Mouse (Mus musculus): ENCODE measurements at regions not wholly inside any gene's neighbourhood (a gene's known extent, or its start where the extent isn't known, plus 50 kb on each side); places are given as distances from the start of the nearest gene placed in this dataset.

GRCm38 (mm10) chr16:78685160-78685559 is 108.7 kb upstream of the D16Ertd472e start:
- H3K4me3 ChIP-seq (ENCODE audit: insufficient read depth, low read depth, low read length), result no peak overlapping the region
- TF ChIP-seq POLR2A (IDR thresholded peaks at IDR 0.05; ENCODE audit: low read depth, low read length) (no peak), CTCF (conservative IDR thresholded peaks at IDR 0.05; ENCODE audit: insufficient read depth, insufficient read length, low read depth, low read length) (no peak)
- WGBS, result 27% methylated on average over 1 of the region's 1 CpGs
- H3K27ac ChIP-seq (ENCODE audit: insufficient read depth, low read depth, low read length), result no peak overlapping the region
- H3K36me3 ChIP-seq (ENCODE audit: control insufficient read depth, insufficient read depth, low read length), result no peaks in the 10 kb centered on the region
- no peak for DNase-seq
- no peaks in the 10 kb centered on the region for H3K4me1 ChIP-seq (ENCODE audit: control insufficient read depth, insufficient read depth, low read length)
- H3K27me3 ChIP-seq (replicated peaks; ENCODE audit: control insufficient read depth, insufficient read depth, low read length), result no peaks in the 10 kb centered on the region

GRCm38 (mm10) chr16:78684031-78684430 is 107.5 kb upstream of the D16Ertd472e start:
- Histone ChIP-seq H3K4me1 (ENCODE audit: control insufficient read depth, insufficient read depth, low read length) (no peaks in the 10 kb centered on the region), H3K4me3 (ENCODE audit: insufficient read depth, low read depth, low read length) (no peak overlapping the region), H3K27ac (ENCODE audit: insufficient read depth, low read depth, low read length) (no peak overlapping the region), H3K36me3 (ENCODE audit: control insufficient read depth, insufficient read depth, low read length) (no peaks in the 10 kb centered on the region), H3K27me3 (replicated peaks; ENCODE audit: control insufficient read depth, insufficient read depth, low read length) (no peaks in the 10 kb centered on the region)
- DNase-seq, result no peak
- WGBS, result 86% methylated on average over 8 of the region's 8 CpGs
- TF ChIP-seq POLR2A (IDR thresholded peaks at IDR 0.05; ENCODE audit: low read depth, low read length) (no peak), CTCF (conservative IDR thresholded peaks at IDR 0.05; ENCODE audit: insufficient read depth, insufficient read length, low read depth, low read length) (no peak)

GRCm38 (mm10) chr16:78661126-78661525 is 84.6 kb upstream of the D16Ertd472e start:
- Histone ChIP-seq H3K27ac (ENCODE audit: insufficient read depth, low read depth, low read length) (no peak overlapping the region), H3K27me3 (replicated peaks; ENCODE audit: control insufficient read depth, insufficient read depth, low read length) (no peaks in the 10 kb centered on the region), H3K4me3 (ENCODE audit: insufficient read depth, low read depth, low read length) (no peak overlapping the region), H3K4me1 (ENCODE audit: control insufficient read depth, insufficient read depth, low read length) (no peaks in the 10 kb centered on the region), H3K36me3 (ENCODE audit: control insufficient read depth, insufficient read depth, low read length) (no peaks in the 10 kb centered on the region)
- no peak for DNase-seq
- 65% methylated on average over 7 of the region's 7 CpGs for WGBS
- no peak for TF ChIP-seq POLR2A (IDR thresholded peaks at IDR 0.05; ENCODE audit: low read depth, low read length)
- TF ChIP-seq CTCF (conservative IDR thresholded peaks at IDR 0.05; ENCODE audit: insufficient read depth, insufficient read length, low read depth, low read length), result no peak

GRCm38 (mm10) chr16:78644710-78645109 is 68.2 kb upstream of the D16Ertd472e start:
- Histone ChIP-seq H3K4me1 (ENCODE audit: control insufficient read depth, insufficient read depth, low read length) (no peaks in the 10 kb centered on the region), H3K36me3 (ENCODE audit: control insufficient read depth, insufficient read depth, low read length) (no peaks in the 10 kb centered on the region), H3K27ac (ENCODE audit: insufficient read depth, low read depth, low read length) (no peak overlapping the region), H3K27me3 (replicated peaks; ENCODE audit: control insufficient read depth, insufficient read depth, low read length) (no peaks in the 10 kb centered on the region), H3K4me3 (ENCODE audit: insufficient read depth, low read depth, low read length) (no peak overlapping the region)
- no peak for DNase-seq
- no peak for TF ChIP-seq POLR2A (IDR thresholded peaks at IDR 0.05; ENCODE audit: low read depth, low read length)
- 0 out of 2 replicates have a peak, but pooled peaks have one; percentile 17 for TF ChIP-seq CTCF (conservative IDR thresholded peaks at IDR 0.05; ENCODE audit: insufficient read depth, insufficient read length, low read depth, low read length)
- 3% methylated on average over 1 of the region's 1 CpGs for WGBS

- H3K4me1 ChIP-seq (ENCODE audit: control insufficient read depth, insufficient read depth, low read length), result no peaks in the 10 kb centered on the region
- no peak overlapping the region for H3K4me3 ChIP-seq (ENCODE audit: insufficient read depth, low read depth, low read length)
- DNase-seq, result no peak
- WGBS, result 74% methylated on average over 5 of the region's 5 CpGs
- H3K36me3 ChIP-seq (ENCODE audit: control insufficient read depth, insufficient read depth, low read length), result no peaks in the 10 kb centered on the region
- no peak overlapping the region for H3K27ac ChIP-seq (ENCODE audit: insufficient read depth, low read depth, low read length)
- H3K27me3 ChIP-seq (replicated peaks; ENCODE audit: control insufficient read depth, insufficient read depth, low read length), result no peaks in the 10 kb centered on the region
- TF ChIP-seq CTCF (conservative IDR thresholded peaks at IDR 0.05; ENCODE audit: insufficient read depth, insufficient read length, low read depth, low read length), result no peak
- TF ChIP-seq POLR2A (IDR thresholded peaks at IDR 0.05; ENCODE audit: low read depth, low read length), result no peak
These were observed 65.2 kb upstream of the D16Ertd472e start for GRCm38 (mm10) chr16:78641717-78642116.

- Histone ChIP-seq H3K27ac (ENCODE audit: insufficient read depth, low read depth, low read length) (no peak overlapping the region), H3K27me3 (replicated peaks; ENCODE audit: control insufficient read depth, insufficient read depth, low read length) (no peaks in the 10 kb centered on the region), H3K4me3 (ENCODE audit: insufficient read depth, low read depth, low read length) (no peak overlapping the region), H3K4me1 (ENCODE audit: control insufficient read depth, insufficient read depth, low read length) (no peaks in the 10 kb centered on the region), H3K36me3 (ENCODE audit: control insufficient read depth, insufficient read depth, low read length) (no peaks in the 10 kb centered on the region)
- no peak for DNase-seq
- TF ChIP-seq POLR2A (IDR thresholded peaks at IDR 0.05; ENCODE audit: low read depth, low read length), result no peak
- no peak for TF ChIP-seq CTCF (conservative IDR thresholded peaks at IDR 0.05; ENCODE audit: insufficient read depth, insufficient read length, low read depth, low read length)
- 82% methylated on average over 3 of the region's 3 CpGs for WGBS
These were observed 64.7 kb upstream of the D16Ertd472e start for GRCm38 (mm10) chr16:78641205-78641604.

GRCm38 (mm10) chr16:78637452-78637851 is 60.9 kb upstream of the D16Ertd472e start:
- no peaks in the 10 kb centered on the region for H3K4me1 ChIP-seq (ENCODE audit: control insufficient read depth, insufficient read depth, low read length)
- H3K27ac ChIP-seq (ENCODE audit: insufficient read depth, low read depth, low read length), result no peak overlapping the region
- 88% methylated on average over 6 of the region's 6 CpGs for WGBS
- no peaks in the 10 kb centered on the region for H3K36me3 ChIP-seq (ENCODE audit: control insufficient read depth, insufficient read depth, low read length)
- DNase-seq, result no peak
- H3K4me3 ChIP-seq (ENCODE audit: insufficient read depth, low read depth, low read length), result no peak overlapping the region
- TF ChIP-seq CTCF (conservative IDR thresholded peaks at IDR 0.05; ENCODE audit: insufficient read depth, insufficient read length, low read depth, low read length) (no peak), POLR2A (IDR thresholded peaks at IDR 0.05; ENCODE audit: low read depth, low read length) (no peak)
- H3K27me3 ChIP-seq (replicated peaks; ENCODE audit: control insufficient read depth, insufficient read depth, low read length), result no peaks in the 10 kb centered on the region

- Histone ChIP-seq H3K36me3 (ENCODE audit: control insufficient read depth, insufficient read depth, low read length) (no peaks in the 10 kb centered on the region), H3K27ac (ENCODE audit: insufficient read depth, low read depth, low read length) (no peak overlapping the region), H3K4me3 (ENCODE audit: insufficient read depth, low read depth, low read length) (no peak overlapping the region), H3K27me3 (replicated peaks; ENCODE audit: control insufficient read depth, insufficient read depth, low read length) (no peaks in the 10 kb centered on the region), H3K4me1 (ENCODE audit: control insufficient read depth, insufficient read depth, low read length) (no peaks in the 10 kb centered on the region)
- peak; percentile 11 for DNase-seq
- 37% methylated on average over 5 of the region's 5 CpGs for WGBS
- TF ChIP-seq CTCF (conservative IDR thresholded peaks at IDR 0.05; ENCODE audit: insufficient read depth, insufficient read length, low read depth, low read length), result peak; percentile 52
- TF ChIP-seq POLR2A (IDR thresholded peaks at IDR 0.05; ENCODE audit: low read depth, low read length), result no peak
These were observed 60.5 kb upstream of the D16Ertd472e start for GRCm38 (mm10) chr16:78637015-78637414.

Measured in kidney, adult 2 months (tissue).